Mouse (Mus musculus) olfactory bulb, adult 2 months (tissue): Measurements from ENCODE around the gene Fbrsl1.
"Not testable (repeated sequence)": the region's sequence is repeated elsewhere in the genome, so short reads cannot be mapped to it uniquely, and the experiment has no call there.

ENCODE experiments used
- CTCF ChIP-seq: fragments of 200-500 bp; IDR thresholded peaks from 2 replicates; pipeline ENCODE4 v1.5.1; 2012; ENCODE audit warnings: low read depth, mild to moderate bottlenecking, low read length, moderate library complexity; ENCODE audit not compliant: insufficient read depth
- POLR2A ChIP-seq: fragments of 200-500 bp; IDR thresholded peaks from 2 replicates; pipeline ENCODE4 v1.6.1; 2012; ENCODE audit warnings: mild to moderate bottlenecking, low read depth, low read length, moderate library complexity; ENCODE audit not compliant: insufficient read depth

GRCm38 (mm10) chr5:110436166-110436565 lies 12.1 kb downstream of the Fbrsl1 start:
- TF ChIP-seq CTCF, POLR2A: not testable (repeated sequence)
